Mouse (Mus musculus) forebrain, embryonic 12.5 days (tissue): ENCODE data around the gene Rprd1b. TPM values are rescaled to one million over a fixed set of nuclear protein-coding genes. Genes with fewer than 3 reads are reported as not detected.

Experiments
- ATAC-seq: fragments of 200-750 bp; cut with Nextera tagmentation; 2 replicates; pipeline ENCODE4 v1.8.0; 2017; ENCODE audit warnings: moderate TSS enrichment; ENCODE audit not compliant: low FRiP score
- H3K27ac ChIP-seq: fragments of 300-500 bp; sonication (generic); 2 replicates; pipeline ENCODE4 v1.5.1; 2016; ENCODE audit warnings: mild to moderate bottlenecking
- H3K27me3 ChIP-seq: fragments of 300-500 bp; sonication (generic); 2 replicates; pipeline ENCODE4 v1.6.1; 2016; ENCODE audit warnings: mild to moderate bottlenecking
- H3K36me3 ChIP-seq: fragments of 300-500 bp; sonication (generic); replicated peaks from 2 replicates; pipeline ENCODE4 v1.6.1; 2016; ENCODE audit warnings: mild to moderate bottlenecking
- H3K4me1 ChIP-seq: fragments of 300-500 bp; sonication (generic); 2 replicates; pipeline ENCODE4 v1.6.1; 2016
- H3K4me2 ChIP-seq: fragments of 300-500 bp; sonication (generic); 2 replicates; pipeline ENCODE4 v1.6.1; 2016; ENCODE audit warnings: mild to moderate bottlenecking, moderate library complexity
- H3K4me3 ChIP-seq: fragments of 300-500 bp; sonication (generic); replicated peaks from 2 replicates; pipeline ENCODE4 v1.5.1; 2016; ENCODE audit warnings: mild to moderate bottlenecking
- H3K9ac ChIP-seq: fragments of 300-500 bp; sonication (generic); 2 replicates; pipeline ENCODE4 v1.6.1; 2016; ENCODE audit warnings: mild to moderate bottlenecking
- H3K9me3 ChIP-seq: fragments of 300-500 bp; sonication (generic); 2 replicates; pipeline ENCODE4 v1.6.1; 2016
- WGBS: fragments of 180-500 bp; shearing (Covaris S2); methylation state at CpG from one replicate; pipeline ENCODE4 v1.1.7; 2016; 5-methylcytosine and 5-hydroxymethylcytosine counted together
- polyA plus RNA-seq: library from polyadenylated mRNA; unstranded; fragments of >200 nt; fragmentation: Nextera tagmentation; extraction: Ambion mirVana; gene quantifications from 2 replicates; pipeline ENCODE4 v1.2.1, GENCODE M21; 2016

Rprd1b gene
- polyA plus RNA-seq, 1 experiment from 2014 or later: 61.1 TPM

DNA sequence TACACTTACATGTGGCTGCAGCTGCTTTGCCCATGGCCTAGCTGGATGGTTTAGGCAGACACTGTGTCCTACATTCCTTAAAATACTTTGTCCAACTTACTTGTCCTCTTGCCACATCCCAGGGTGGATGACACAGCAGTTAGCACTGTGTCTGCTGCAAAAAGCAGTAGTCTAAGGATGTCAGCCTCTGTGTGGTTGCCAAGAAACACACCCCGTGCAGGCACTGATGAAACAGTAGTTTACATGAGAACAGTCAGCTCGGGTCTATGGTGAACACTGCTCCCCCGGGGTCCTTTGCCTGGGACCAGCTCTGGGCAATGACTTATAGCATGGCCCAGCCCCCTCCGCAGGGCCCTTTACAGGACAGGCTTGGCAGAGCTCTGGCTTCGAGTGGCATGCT lies 65.0 kb downstream of the Rprd1b start:
- Histone ChIP-seq H3K9me3 (no peaks in the 10 kb centered on the region), H3K27ac (0 out of 2 replicates have a peak overlapping the region, but pooled peaks have one; percentile 31), H3K4me2 (no peak overlapping the region), H3K9ac (no peak overlapping the region), H3K36me3 (no peaks in the 10 kb centered on the region), H3K4me1 (no peaks in the 10 kb centered on the region; the same call in 1 of the 2 replicates), H3K4me3 (no peak overlapping the region), H3K27me3 (no peaks in the 10 kb centered on the region)
- 67% methylated on average over 5 of the region's 5 CpGs for WGBS
- ATAC-seq: no peak

DNA sequence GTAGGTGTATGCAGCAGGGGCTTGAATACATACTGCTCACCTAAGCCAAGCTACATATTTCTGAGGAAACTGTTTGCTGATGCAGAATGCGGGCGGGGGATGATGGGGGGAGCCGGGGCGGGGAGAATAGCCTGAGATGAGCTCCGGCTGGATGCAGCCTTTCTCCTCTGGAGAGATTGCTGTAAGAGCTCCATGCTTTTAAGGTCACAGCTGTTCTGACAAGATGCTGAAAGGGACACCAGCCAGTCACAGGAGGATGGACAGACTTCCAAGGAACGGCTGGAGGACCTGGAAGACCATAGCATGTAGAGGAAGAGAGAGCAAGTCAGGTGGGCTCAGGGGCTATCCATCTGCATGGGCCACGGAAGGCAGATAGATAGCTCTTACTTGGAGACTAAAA lies 66.0 kb downstream of the Rprd1b start:
- no peak overlapping the region for H3K27ac ChIP-seq
- no peaks in the 10 kb centered on the region for H3K36me3 ChIP-seq
- no peak overlapping the region for H3K4me2 ChIP-seq
- ATAC-seq: no peak
- no peaks in the 10 kb centered on the region; the same call in 1 of the 2 replicates for H3K4me1 ChIP-seq
- no peaks in the 10 kb centered on the region for H3K27me3 ChIP-seq
- no peak overlapping the region for H3K9ac ChIP-seq
- WGBS: 90% methylated on average over 7 of the region's 7 CpGs
- no peaks in the 10 kb centered on the region for H3K9me3 ChIP-seq
- no peak overlapping the region for H3K4me3 ChIP-seq

DNA sequence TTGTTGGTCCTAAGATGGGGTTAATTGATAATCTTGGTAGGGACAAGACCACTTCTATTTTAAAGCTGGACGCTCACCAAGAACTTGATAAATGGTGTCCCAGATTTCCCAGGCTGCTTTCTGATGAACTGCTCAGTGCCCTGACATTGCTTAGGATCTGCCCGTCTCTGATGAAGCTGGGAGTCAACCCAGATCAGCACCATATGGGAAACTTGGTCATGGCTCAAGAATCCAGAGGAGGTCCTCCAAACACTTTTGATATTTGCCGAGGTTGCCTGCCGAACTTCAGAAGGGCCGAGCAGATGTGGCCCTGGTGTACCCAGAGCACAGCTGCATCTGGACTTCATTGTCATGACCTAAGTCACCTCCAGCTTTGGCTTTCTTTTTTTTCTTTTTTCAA lies 66.5 kb downstream of the Rprd1b start:
- no peak for ATAC-seq
- Histone ChIP-seq H3K36me3 (no peaks in the 10 kb centered on the region), H3K27ac (no peak overlapping the region), H3K4me2 (no peak overlapping the region), H3K4me1 (no peaks in the 10 kb centered on the region; the same call in 1 of the 2 replicates), H3K27me3 (no peaks in the 10 kb centered on the region), H3K4me3 (no peak overlapping the region), H3K9me3 (no peaks in the 10 kb centered on the region), H3K9ac (no peak overlapping the region)
- WGBS: 87% methylated on average over 5 of the region's 5 CpGs

DNA sequence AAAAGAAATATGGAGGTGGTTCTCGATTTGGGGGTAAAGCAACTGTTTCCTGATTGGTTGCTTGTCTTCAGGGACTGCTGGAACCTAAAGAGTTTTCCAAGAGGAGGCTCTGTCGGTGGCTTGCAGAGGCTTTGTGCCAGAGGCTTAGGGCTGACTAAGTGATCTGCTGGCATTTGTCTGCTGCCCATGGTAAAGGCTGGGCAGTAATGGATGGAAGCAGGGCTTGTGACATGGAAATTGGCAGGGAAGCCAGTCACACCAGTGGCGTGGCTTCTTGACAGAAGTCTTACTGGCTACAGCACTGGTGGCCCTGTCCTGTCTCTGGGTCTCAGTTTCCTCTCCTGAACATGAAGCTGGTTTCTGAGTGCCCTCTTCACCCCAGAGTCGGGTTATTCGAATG lies 68.8 kb downstream of the Rprd1b start:
- Histone ChIP-seq H3K4me2 (no peak overlapping the region), H3K27me3 (no peaks in the 10 kb centered on the region), H3K36me3 (no peaks in the 10 kb centered on the region), H3K27ac (no peak overlapping the region), H3K9ac (no peak overlapping the region), H3K4me1 (no peaks in the 10 kb centered on the region; the same call in 1 of the 2 replicates), H3K9me3 (no peaks in the 10 kb centered on the region), H3K4me3 (no peak overlapping the region)
- no peak for ATAC-seq
- 91% methylated on average over 5 of the region's 5 CpGs for WGBS

DNA sequence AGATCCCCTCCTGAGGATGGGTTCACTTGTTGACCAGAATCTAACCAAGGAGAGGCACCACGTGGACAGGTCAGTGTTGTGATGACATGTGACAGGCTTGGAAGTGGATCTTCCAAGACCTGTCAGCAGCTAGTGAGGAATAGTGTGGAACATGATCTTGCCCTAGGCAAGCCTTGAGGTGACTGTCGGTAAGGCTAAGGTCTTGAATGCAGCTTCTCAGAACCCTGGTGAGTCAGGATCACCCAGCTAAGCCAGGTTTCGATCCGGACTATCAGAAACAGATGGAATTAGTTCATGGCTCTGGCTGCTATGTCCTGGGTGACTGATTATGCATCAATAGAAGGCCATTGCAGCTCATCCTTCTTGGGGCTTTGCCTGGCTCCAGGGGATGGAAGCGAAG lies 70.4 kb downstream of the Rprd1b start:
- Histone ChIP-seq H3K9me3 (no peaks in the 10 kb centered on the region), H3K4me3 (no peak overlapping the region), H3K4me1 (no peaks in the 10 kb centered on the region), H3K36me3 (no peaks in the 10 kb centered on the region), H3K27ac (no peak overlapping the region), H3K4me2 (no peak overlapping the region), H3K9ac (no peak overlapping the region), H3K27me3 (no peaks in the 10 kb centered on the region)
- no peak for ATAC-seq
- 88% methylated on average over 5 of the region's 5 CpGs for WGBS

DNA sequence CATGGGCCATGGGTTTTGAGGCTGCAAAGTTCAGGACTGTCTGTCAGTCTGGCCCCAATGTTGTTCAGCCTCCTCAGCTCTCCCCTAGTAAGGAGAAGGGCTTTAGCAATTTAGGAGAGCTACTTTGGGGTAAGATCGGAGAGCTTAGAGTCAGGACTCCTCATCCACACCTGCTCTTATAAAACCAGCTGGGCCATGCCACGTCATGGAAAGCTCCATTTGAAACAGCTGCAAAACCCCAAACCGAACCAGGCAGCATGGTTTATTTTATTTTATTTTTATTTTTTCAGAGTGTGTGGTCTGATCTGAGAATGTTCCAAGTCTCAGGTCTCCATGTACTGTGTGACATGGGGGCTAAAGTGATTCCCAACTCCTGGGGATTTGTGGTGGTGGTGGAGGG lies 71.2 kb downstream of the Rprd1b start:
- ATAC-seq: no peak
- Histone ChIP-seq H3K4me1 (no peaks in the 10 kb centered on the region), H3K9me3 (no peaks in the 10 kb centered on the region), H3K4me3 (no peak overlapping the region), H3K9ac (no peak overlapping the region), H3K27ac (no peak overlapping the region), H3K4me2 (no peak overlapping the region), H3K27me3 (no peaks in the 10 kb centered on the region), H3K36me3 (no peaks in the 10 kb centered on the region)
- WGBS: 82% methylated on average over 3 of the region's 3 CpGs

- H3K9me3 ChIP-seq: no peaks in the 10 kb centered on the region
- no peak for ATAC-seq
- H3K36me3 ChIP-seq: no peaks in the 10 kb centered on the region
- H3K4me2 ChIP-seq: no peak overlapping the region
- H3K27ac ChIP-seq: no peak overlapping the region
- H3K9ac ChIP-seq: no peak overlapping the region
- 80% methylated on average over 5 of the region's 5 CpGs for WGBS
- H3K4me3 ChIP-seq: no peak overlapping the region
- H3K4me1 ChIP-seq: no peaks in the 10 kb centered on the region; the same call in 1 of the 2 replicates
- H3K27me3 ChIP-seq: no peaks in the 10 kb centered on the region
Observed at GRCm38 (mm10) chr2:158101768-158102167, 73.5 kb downstream of the Rprd1b start.

GRCm38 (mm10) chr2:158104966-158105365 lies 76.7 kb downstream of the Rprd1b start:
- ATAC-seq: no peak
- Histone ChIP-seq H3K27me3 (no peaks in the 10 kb centered on the region), H3K4me3 (no peak overlapping the region), H3K4me2 (no peak overlapping the region), H3K9ac (no peak overlapping the region), H3K27ac (no peak overlapping the region), H3K4me1 (peaks cover 4% of the 10 kb centered on the region; the same call in 1 of the 2 replicates), H3K36me3 (no peaks in the 10 kb centered on the region), H3K9me3 (no peaks in the 10 kb centered on the region)
- 87% methylated on average over 6 of the region's 6 CpGs for WGBS

- 93% methylated on average over 6 of the region's 6 CpGs for WGBS
- no peak for ATAC-seq
Observed at GRCm38 (mm10) chr2:158105605-158106004, 77.3 kb downstream of the Rprd1b start.

DNA sequence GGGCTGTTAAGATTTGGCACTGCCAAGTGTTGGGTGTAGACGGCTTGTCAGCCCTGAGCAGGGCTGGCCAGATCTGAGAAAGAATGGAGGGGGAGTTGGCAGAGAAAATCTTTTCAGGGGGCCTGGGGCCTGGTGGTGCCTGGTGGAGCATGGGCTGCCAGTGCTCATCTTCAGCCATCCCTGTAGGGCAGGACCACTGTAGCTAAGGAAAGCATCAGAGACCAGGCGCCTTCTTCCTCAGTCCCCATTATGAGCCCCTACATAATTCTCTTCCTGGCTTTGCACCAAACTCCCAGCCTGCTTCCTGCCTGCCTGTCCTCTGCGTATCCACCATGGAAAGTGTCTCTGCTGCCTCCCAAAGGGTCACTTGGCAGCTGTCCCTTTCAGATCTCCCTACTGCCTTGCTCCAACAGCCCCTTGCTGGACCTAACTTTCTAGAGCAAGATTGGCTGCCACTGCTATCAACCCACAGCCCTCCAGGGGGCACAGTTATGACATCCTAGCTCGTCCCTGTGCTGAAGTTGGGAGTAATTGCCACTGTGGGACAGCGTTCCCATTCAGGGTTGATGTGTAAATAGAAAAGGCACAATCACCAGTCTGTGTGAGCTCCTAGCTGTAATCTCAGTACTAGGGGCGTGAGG lies 78.8 kb downstream of the Rprd1b start:
- no peak; the same call in 1 of the 2 replicates for ATAC-seq
- H3K27ac ChIP-seq: no peak overlapping the region

More at GRCm38 (mm10) chr2:158105605-158106004, 77.3 kb downstream of the Rprd1b start:
- no peak overlapping the region for H3K4me3 ChIP-seq
- no peaks in the 10 kb centered on the region for H3K36me3 ChIP-seq
- no peak overlapping the region for H3K9ac ChIP-seq
- H3K27ac ChIP-seq: no peak overlapping the region
- H3K27me3 ChIP-seq: no peaks in the 10 kb centered on the region
- no peak overlapping the region for H3K4me2 ChIP-seq
- H3K4me1 ChIP-seq: peaks cover 4% of the 10 kb centered on the region; the same call in 1 of the 2 replicates
- H3K9me3 ChIP-seq: no peaks in the 10 kb centered on the region

GRCm38 (mm10) chr2:158109516-158109915 lies 81.2 kb downstream of the Rprd1b start:
- no peak for ATAC-seq
- Histone ChIP-seq H3K9me3 (no peaks in the 10 kb centered on the region), H3K4me1 (peaks cover 4% of the 10 kb centered on the region; the same call in 1 of the 2 replicates), H3K4me2 (no peak overlapping the region), H3K27ac (0 out of 2 replicates have a peak overlapping the region, but pooled peaks have one; percentile 42), H3K9ac (no peak overlapping the region), H3K27me3 (no peaks in the 10 kb centered on the region), H3K36me3 (no peaks in the 10 kb centered on the region), H3K4me3 (no peak overlapping the region)
- 71% methylated on average over 8 of the region's 8 CpGs for WGBS

More for the DNA sequence above, 78.8 kb downstream of the Rprd1b start:
- no peak overlapping the region for H3K4me3 ChIP-seq
- no peaks in the 10 kb centered on the region for H3K27me3 ChIP-seq
- H3K4me1 ChIP-seq: peaks cover 4% of the 10 kb centered on the region; the same call in 1 of the 2 replicates
- no peaks in the 10 kb centered on the region for H3K36me3 ChIP-seq
- WGBS: 42% methylated on average over 6 of the region's 6 CpGs
- H3K9ac ChIP-seq: no peak overlapping the region
- no peaks in the 10 kb centered on the region for H3K9me3 ChIP-seq
- no peak overlapping the region for H3K4me2 ChIP-seq

GRCm38 (mm10) chr2:158113591-158114257 lies 85.4 kb downstream of the Rprd1b start:
- no peak for ATAC-seq
- H3K36me3 ChIP-seq: no peaks in the 10 kb centered on the region
- no peak overlapping the region for H3K27ac ChIP-seq
- H3K4me3 ChIP-seq: no peak overlapping the region
- 47% methylated on average over 9 of the region's 9 CpGs for WGBS
- H3K4me2 ChIP-seq: no peak overlapping the region
- H3K27me3 ChIP-seq: no peaks in the 10 kb centered on the region
- H3K9me3 ChIP-seq: no peaks in the 10 kb centered on the region
- no peaks in the 10 kb centered on the region for H3K4me1 ChIP-seq
- no peak overlapping the region for H3K9ac ChIP-seq

DNA sequence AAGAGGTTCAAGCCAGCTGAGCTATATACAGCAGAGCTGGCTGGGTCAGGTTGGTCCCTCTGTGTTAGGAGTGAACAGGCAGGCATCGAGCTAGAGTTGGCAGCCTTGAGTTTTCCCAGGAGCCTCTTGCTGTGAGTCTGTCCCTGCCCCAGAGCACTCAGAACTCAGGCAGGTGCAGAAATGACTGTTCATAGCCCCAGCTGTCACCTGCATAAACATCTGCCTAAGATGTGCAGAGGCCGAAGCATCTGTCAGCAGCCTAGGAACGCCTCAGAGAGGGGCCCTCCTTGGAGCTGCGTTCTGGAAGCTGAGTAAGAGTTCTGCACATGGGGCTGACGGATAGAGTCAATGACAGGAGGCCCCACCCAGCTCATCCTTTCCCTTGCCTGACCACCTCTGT lies 86.6 kb downstream of the Rprd1b start:
- H3K27ac ChIP-seq: no peak overlapping the region
- no peak overlapping the region for H3K4me3 ChIP-seq
- no peaks in the 10 kb centered on the region for H3K36me3 ChIP-seq
- H3K9ac ChIP-seq: no peak overlapping the region
- WGBS: 74% methylated on average over 5 of the region's 5 CpGs
- no peaks in the 10 kb centered on the region for H3K9me3 ChIP-seq
- no peaks in the 10 kb centered on the region for H3K27me3 ChIP-seq
- H3K4me1 ChIP-seq: no peaks in the 10 kb centered on the region
- ATAC-seq: no peak
- no peak overlapping the region for H3K4me2 ChIP-seq
